Mouse (Mus musculus): ENCODE results near the gene H2al1o. TPM values are rescaled to one million over a fixed set of nuclear protein-coding genes. Genes with fewer than 3 reads are reported as not detected.
"Not testable (repeated sequence)": the region's sequence is repeated elsewhere in the genome, so short reads cannot be mapped to it uniquely, and the experiment has no call there.

Gene H2al1o
- polyA plus RNA-seq (2016; fragmentation: Nextera tagmentation; extraction: Ambion mirVana): not detected in 2 replicates

DNA sequence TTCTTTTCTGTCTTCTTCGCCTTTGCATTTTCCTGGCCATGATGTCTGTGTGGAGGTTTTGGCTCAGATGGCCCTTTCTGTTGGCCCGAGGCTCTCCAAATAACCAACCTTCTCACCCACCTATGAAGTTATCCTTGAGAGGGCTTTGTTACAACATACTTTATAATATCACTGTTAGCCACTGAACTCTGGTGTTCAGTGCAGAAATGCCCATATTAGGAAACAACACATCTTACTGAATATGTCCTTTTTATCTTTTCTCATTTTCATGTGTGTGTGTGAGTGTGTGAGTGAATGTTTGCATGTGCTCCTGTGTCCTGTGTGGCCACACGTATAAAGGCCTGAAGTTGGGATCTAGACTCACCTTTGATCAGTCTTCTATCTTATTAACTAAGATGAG lies at the start of gene H2al1o:
Gene H2al1o, minus strand, starts transcription at position 101 of the 400 bp plus-strand sequence.
- not testable (repeated sequence) for ATAC-seq; H3K9ac ChIP-seq; H3K4me1 ChIP-seq; H3K9me3 ChIP-seq (replicated peaks); H3K36me3 ChIP-seq; H3K4me2 ChIP-seq; H3K27ac ChIP-seq; H3K4me3 ChIP-seq; H3K27me3 ChIP-seq (replicated peaks)
- WGBS (ENCODE audit: insufficient replicate concordance): 61% methylated on average over 3 of the region's 3 CpGs

DNA sequence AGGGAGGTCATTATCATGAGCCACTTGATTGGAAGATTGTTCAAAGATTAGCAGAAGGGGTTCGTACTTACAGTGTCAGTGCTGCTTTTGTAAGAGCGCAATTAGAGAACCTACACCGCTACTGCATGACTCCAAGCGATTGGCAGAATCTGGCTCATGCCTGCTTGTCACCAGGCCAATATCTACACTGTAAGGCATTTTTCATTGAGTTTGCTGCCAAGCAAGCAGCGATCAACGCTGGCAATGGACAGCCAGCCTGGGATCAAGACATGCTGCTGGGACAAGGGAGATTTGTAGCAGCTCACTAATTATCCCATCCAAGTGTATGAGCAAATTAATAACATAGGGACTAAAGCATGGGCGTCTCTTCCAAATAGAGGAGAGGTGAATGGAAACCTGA lies 25.8 kb upstream of the H2al1o start:
- H3K4me1 ChIP-seq; H3K9ac ChIP-seq; H3K9me3 ChIP-seq (replicated peaks); H3K27ac ChIP-seq; ATAC-seq; H3K27me3 ChIP-seq (replicated peaks); H3K4me2 ChIP-seq; H3K36me3 ChIP-seq; H3K4me3 ChIP-seq: not testable (repeated sequence)
- 82% methylated on average over 7 of the region's 7 CpGs for WGBS (ENCODE audit: insufficient replicate concordance)

DNA sequence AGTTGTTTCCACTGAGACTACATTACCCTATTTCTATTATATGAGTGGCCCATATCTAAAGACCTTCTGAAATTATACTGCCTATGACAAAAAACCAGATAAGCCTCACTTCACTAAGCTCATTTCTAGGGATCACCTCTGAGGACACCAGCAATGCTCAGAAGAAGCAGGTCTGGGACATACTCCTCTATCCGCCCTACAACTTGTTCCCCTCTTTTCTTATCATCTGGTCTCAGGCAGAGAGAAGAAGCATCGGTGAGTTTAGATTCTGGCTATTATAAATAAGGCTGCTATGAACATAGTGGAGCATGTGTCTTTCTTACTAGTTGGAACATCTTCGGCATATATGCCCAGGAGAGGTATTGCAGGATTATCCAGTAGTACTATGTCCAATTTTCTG lies 35.3 kb downstream of the H2al1o start:
- no peaks in the 10 kb centered on the region for H3K9me3 ChIP-seq (replicated peaks)
- H3K9ac ChIP-seq: no peak overlapping the region
- no peaks in the 10 kb centered on the region for H3K36me3 ChIP-seq
- no peak for ATAC-seq
- WGBS (ENCODE audit: insufficient replicate concordance): 77% methylated on average over 3 of the region's 3 CpGs
- H3K4me3 ChIP-seq: no peak overlapping the region
- no peak overlapping the region for H3K4me2 ChIP-seq
- no peak overlapping the region for H3K27ac ChIP-seq
- H3K27me3 ChIP-seq (replicated peaks): no peaks in the 10 kb centered on the region
- H3K4me1 ChIP-seq: no peaks in the 10 kb centered on the region

Other genes with a start within 250 kb of the H2al1o start
- not detected in 2 replicates for gene H2al1k, start 221.8 kb downstream of the H2al1o start, polyA plus RNA-seq (2016; fragmentation: Nextera tagmentation; extraction: Ambion mirVana)
- 2.9 and 3.7 TPM in 2 replicates for gene Cybb, start 84.6 kb downstream of the H2al1o start, polyA plus RNA-seq (2016; fragmentation: Nextera tagmentation; extraction: Ambion mirVana)
- 26.9 and 28.0 TPM in 2 replicates for gene Dynlt3, start 90.6 kb upstream of the H2al1o start, polyA plus RNA-seq (2016; fragmentation: Nextera tagmentation; extraction: Ambion mirVana)